Mouse (Mus musculus): ENCODE data around the gene Rnf187. TPM values are rescaled to one million over a fixed set of nuclear protein-coding genes. Genes with fewer than 3 reads are reported as not detected.

Rnf187 gene
- total RNA-seq, 2 experiments from 2014 or later: 445 to 469 TPM

DNA sequence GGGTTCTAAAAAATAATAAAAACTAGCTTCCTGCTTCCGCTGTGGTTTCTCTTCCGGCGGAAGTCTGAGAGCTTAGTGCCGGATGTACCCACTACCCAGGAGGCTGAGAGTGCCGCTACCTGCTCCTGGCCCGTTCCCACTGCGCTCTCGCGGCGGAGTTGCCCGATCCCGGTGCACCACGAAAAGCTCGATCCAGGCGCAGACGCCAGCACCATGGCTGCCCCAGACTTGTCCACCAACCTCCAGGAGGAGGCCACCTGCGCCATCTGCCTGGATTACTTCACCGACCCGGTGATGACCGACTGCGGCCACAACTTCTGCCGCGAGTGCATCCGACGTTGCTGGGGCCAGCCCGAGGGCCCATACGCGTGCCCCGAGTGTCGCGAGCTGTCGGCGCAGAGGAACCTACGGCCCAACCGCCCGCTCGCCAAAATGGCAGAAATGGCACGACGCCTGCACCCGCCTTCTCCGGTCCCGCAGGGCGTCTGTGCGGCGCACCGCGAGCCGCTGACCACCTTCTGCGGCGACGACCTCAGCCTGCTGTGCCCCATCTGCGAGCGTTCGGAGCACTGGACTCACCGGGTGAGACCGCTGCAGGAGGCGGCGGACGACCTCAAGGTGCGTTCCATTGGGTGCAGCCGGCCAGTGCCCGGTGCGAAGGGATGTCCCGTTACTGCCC lies 39.5 kb upstream of the Rnf187 start, which contains the start of gene Trim11:
Trim11 (plus strand) TSS at position 67 of the 679 bp plus-strand sequence.
- intact Hi-C loops (cut with DNase I): no loop called here
- no peak for TF ChIP-seq CTCF (IDR thresholded peaks at IDR 0.05)
- H3K4me3 ChIP-seq: peak within 1 kb of the TSS; percentile 74
- DNase-seq (ENCODE audit: extremely low spot score in 1 of 2, low spot score in 2 of 2): peak in 1 of 2 experiments; percentile 60
- H3K27ac ChIP-seq: peak within 1 kb of the TSS; percentile 89

DNA sequence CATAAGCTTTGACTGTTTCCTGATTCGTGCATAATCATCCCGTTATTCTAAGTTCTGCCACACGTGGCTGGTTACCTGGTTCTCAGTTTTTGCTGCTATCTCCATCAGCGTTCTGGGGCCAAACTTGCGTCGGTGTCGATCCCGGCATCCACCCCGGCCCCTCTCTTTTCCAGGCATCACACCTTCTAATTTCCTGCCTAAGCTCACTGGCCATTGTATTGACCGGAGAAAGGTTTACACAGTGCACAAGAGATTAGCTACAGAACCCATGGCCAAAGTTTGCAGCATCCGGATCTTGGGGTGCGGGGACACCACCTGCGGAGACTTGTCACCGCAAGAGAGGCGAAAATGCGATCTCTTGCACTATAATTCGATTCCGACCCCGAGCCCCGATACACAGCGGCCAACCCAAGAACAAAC lies 38.9 kb upstream of the Rnf187 start:
- TF ChIP-seq CTCF (IDR thresholded peaks at IDR 0.05): no peak
- intact Hi-C loops (cut with DNase I): no loop called here
- Histone ChIP-seq H3K4me3 (peak overlapping the region; percentile 74), H3K27ac (peak overlapping the region; percentile 89)
- no peak for DNase-seq (ENCODE audit: extremely low spot score in 1 of 2, low spot score in 2 of 2)

DNA sequence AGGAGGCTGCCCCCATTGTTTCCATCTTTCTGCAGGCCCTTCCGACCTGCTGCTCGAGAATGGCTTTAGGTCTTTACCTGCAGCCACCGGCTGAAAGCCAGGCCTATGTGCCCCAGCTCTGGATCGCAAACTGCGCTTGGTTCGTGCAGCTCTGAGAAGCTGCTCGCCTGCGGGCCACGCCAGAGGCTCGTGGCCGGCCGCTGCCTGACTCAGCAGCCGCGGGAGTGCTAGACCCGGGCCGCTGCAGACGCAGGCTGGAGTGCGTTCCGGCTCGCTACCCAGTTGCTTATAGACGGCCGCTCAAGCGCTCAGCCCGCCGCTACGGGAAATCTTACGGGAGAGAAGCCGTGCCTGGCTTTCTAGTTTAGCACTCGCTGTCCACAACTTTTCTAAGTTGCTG lies 38.4 kb upstream of the Rnf187 start:
- no peak for TF ChIP-seq CTCF (IDR thresholded peaks at IDR 0.05)
- intact Hi-C loops (cut with DNase I): no loop called here
- DNase-seq (ENCODE audit: extremely low spot score in 1 of 2, low spot score in 2 of 2): no peak
- H3K4me3 ChIP-seq: peak overlapping the region; percentile 74
- H3K27ac ChIP-seq: peak overlapping the region; percentile 89

DNA sequence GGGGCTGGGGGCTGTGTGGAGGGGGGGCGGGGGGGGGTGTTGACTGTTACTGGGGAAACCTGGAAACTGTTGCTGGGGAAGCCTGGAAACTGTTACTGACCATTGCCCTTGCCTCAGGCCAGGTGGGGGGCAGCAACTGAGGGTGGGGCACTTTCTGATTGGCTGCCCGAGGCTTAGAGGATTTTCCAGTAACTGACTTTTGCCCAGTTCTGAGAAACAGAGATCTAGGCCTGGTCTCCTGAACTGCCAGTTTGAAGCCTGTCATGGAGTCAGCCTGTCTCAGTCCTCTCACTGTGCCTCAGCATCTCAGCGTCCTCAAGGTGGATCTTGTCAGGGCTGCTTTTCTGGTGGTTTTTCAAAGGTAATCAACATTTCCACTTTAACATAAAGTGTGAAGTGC lies 35.7 kb upstream of the Rnf187 start:
- no peak for TF ChIP-seq CTCF (IDR thresholded peaks at IDR 0.05)
- intact Hi-C loops (cut with DNase I): loop anchor here (5.0 kb wide), 1 partner anchor 208 kb away; the partner anchor contains the start of gene Gjc2
- DNase-seq (ENCODE audit: extremely low spot score in 1 of 2, low spot score in 2 of 2): no peak
- no peak overlapping the region for H3K27ac ChIP-seq
- no peak overlapping the region for H3K4me3 ChIP-seq

DNA sequence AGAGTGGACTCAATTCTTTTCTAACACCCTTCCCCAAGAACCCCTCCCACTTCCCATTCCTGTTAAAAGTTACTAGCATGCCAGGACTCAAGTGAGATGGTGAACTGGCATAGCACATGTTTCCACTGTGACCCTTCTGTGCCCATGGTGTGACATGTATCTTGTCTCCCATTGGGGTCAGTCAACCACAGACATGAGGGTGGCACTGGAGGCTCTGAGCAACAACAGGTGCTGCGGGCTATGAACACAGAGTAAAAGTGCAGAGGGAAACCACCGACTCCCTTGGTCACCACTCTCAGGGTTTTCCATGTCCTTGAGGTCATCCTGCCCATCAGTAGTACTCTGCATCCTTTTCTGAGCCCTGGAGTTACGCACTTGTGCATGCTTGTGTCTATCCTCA lies 33.1 kb upstream of the Rnf187 start:
- no peak overlapping the region for H3K27ac ChIP-seq
- intact Hi-C loops (cut with DNase I): loop anchor here (5.0 kb wide), 1 partner anchor 211 kb away; the partner anchor contains the start of gene Gjc2
- no peak overlapping the region for H3K4me3 ChIP-seq
- TF ChIP-seq CTCF (IDR thresholded peaks at IDR 0.05): no peak
- no peak for DNase-seq (ENCODE audit: extremely low spot score in 1 of 2, low spot score in 2 of 2)

DNA sequence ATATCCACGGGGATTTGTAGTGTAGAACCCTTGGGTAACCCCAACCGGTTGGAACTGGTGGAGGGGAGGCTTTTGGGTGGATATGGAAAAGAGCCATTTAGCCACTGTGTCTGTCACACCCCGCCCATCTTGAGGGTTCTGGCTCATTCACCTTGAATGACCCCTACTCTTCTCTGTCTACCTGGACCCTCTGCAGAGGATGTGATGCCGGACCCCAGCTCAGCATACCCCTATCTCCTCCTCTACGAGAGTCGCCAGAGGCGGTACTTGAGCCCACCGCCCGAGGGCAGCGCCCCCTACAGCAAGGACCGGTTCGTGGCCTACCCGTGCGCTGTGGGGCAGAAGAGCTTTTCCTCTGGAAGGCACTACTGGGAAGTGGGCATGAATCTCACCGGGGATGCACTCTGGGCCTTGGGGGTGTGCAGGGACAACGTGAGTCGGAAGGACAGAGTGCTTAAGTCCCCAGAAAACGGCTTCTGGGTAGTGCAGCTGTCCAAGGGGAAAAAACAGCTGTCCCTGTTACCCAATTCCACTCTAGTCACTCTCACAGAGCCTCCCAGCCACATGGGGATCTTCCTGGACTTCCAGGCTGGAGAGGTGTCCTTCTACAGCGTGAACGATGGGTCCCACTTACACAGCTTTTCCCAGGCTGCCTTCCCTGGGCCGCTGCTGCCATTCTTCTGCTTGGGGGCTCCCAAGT lies 32.3 kb upstream of the Rnf187 start:
- Histone ChIP-seq H3K27ac (no peak overlapping the region), H3K4me3 (no peak overlapping the region)
- TF ChIP-seq CTCF (IDR thresholded peaks at IDR 0.05): peak; percentile 10; the same call in 1 of the 2 replicates
- no peak for DNase-seq (ENCODE audit: extremely low spot score in 1 of 2, low spot score in 2 of 2)
- intact Hi-C loops (cut with DNase I): loop anchor here (5.0 kb wide), 1 partner anchor 211 kb away; the partner anchor contains the start of gene Gjc2

DNA sequence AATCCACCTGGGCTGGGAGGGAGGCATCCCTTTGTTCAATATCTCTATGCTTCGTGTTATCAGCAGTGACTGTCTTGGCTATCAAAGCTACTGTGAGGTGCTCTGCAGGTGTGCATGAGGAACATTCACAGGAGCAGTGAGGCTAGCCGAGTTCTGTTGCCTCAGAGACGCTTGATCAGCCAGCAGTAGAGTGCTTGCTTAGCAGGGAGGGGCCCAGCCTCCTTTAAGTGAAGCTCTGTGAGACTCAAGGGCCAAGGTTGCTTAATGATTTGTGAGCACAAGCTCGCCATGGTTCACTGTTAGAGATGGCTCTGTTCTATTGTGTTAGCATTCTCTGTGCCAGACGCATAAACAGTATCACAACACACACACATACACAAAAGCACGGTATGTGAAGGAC lies 30.9 kb upstream of the Rnf187 start:
- H3K27ac ChIP-seq: no peak overlapping the region
- DNase-seq (ENCODE audit: extremely low spot score in 1 of 2, low spot score in 2 of 2): no peak
- no peak overlapping the region for H3K4me3 ChIP-seq
- TF ChIP-seq CTCF (IDR thresholded peaks at IDR 0.05): no peak
- intact Hi-C loops (cut with DNase I): loop anchor here (5.0 kb wide), 2 partner anchors 213 to 328 kb away; partner anchors contain the start of gene Gjc2

DNA sequence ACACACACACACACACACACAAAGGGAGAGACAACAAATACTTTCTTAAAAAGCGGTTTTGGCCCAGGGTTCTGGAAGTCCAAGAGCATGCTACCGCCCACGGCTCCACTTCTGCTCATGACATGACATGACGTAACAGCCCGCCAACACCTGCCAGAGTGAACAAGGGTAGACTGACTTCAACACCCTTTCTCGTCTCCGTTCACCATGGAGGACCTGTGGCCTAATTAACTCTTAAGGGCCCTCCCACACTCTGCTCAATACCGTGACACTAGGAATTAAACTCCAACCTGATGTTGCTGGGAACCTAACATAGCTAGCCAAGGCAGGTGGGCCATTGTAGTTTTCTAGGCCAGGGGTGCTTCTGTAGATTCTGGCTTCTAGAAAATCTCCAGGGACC lies 30.3 kb upstream of the Rnf187 start:
- Histone ChIP-seq H3K4me3 (no peak overlapping the region), H3K27ac (no peak overlapping the region)
- intact Hi-C loops (cut with DNase I): loop anchor here (5.0 kb wide), 1 partner anchor 328 kb away; no protein-coding TSS in a partner anchor
- no peak for TF ChIP-seq CTCF (IDR thresholded peaks at IDR 0.05)
- no peak for DNase-seq (ENCODE audit: extremely low spot score in 1 of 2, low spot score in 2 of 2)

DNA sequence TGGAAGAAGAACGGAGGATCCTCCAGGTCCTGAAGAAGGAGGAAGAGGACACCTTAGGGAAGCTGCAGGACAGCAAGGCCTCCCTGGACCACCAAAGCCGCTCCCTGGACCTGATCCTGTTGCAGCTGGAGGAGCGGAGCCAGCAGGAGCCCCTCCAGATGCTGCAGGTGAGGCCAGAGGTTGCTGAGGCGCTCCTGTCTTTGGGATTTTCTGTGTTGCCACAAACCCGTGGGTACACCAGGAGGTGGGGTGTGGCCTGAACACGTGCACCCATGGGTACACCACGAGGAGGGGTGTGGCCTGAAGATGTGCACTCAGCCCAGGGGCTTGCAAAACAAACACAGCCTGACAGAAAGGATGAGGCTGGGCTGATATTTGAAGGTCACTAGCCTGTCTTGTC lies 29.8 kb upstream of the Rnf187 start:
- intact Hi-C loops (cut with DNase I): loop anchor here (5.0 kb wide), 1 partner anchor 329 kb away; no protein-coding TSS in a partner anchor
- Histone ChIP-seq H3K4me3 (no peak overlapping the region), H3K27ac (no peak overlapping the region)
- TF ChIP-seq CTCF (IDR thresholded peaks at IDR 0.05): no peak
- DNase-seq (ENCODE audit: extremely low spot score in 1 of 2, low spot score in 2 of 2): no peak

DNA sequence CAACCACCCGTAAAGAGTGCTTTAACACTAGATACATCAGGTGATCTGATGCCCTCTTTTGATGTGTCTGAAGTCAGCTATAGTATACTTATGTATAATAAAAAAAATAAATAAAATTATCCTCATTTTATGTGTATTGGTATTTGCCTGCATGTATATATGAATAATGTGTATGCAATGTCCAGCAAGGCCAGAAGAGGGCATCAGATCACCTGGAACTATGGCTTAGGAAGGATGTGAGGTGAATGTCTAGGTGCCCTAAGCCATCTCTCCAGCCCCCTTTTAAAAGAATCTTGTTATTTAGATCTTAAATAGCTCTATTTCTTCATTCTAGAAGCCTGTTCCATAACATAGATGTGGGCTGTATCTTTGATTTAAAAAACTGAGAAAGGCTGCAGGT lies 28.6 kb upstream of the Rnf187 start:
- intact Hi-C loops (cut with DNase I): loop anchor here (5.0 kb wide), 1 partner anchor 330 kb away; no protein-coding TSS in a partner anchor
- no peak for DNase-seq (ENCODE audit: extremely low spot score in 1 of 2, low spot score in 2 of 2)
- Histone ChIP-seq H3K27ac (no peak overlapping the region), H3K4me3 (no peak overlapping the region)
- peak; percentile 60 for TF ChIP-seq CTCF (IDR thresholded peaks at IDR 0.05)

DNA sequence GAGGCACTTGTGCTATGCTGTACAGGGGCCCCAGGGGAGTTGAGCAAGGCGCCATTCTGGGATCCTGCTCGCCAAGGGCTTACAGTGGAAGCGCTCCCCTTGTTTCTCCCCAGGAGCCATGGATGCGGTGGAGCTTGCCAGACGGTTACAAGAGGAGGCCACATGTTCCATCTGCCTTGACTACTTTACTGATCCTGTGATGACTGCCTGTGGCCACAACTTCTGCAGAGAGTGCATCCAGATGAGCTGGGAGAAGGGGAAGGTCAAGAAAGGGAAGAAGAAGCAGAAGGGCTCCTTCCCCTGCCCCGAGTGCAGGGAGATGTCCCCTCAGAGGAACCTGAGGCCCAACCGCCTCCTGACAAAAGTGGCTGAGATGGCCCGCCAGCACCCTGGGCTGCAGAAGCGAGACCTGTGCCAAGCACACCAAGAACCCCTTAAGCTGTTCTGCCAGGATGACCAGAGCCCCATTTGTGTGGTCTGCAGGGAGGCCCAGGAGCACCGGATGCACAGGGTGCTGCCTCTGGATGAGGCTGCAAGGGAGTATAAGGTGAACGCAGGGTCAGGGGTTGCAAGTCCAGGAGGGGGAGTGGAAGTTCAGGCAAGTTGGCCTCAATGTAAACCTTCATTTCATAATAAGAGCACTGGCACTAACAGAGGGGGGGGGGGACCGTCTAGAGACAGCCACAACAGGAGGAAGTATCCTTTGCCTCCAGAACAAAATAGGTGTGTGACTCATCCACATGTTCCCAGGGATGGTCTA lies 26.5 kb upstream of the Rnf187 start:
- no peak overlapping the region for H3K27ac ChIP-seq
- H3K4me3 ChIP-seq: no peak overlapping the region
- intact Hi-C loops (cut with DNase I): loop anchor here (5.0 kb wide), 1 partner anchor 332 kb away; no protein-coding TSS in a partner anchor
- no peak for DNase-seq (ENCODE audit: extremely low spot score in 1 of 2, low spot score in 2 of 2)
- no peak for TF ChIP-seq CTCF (IDR thresholded peaks at IDR 0.05)

Measured in left cerebral cortex, adult 2 months (tissue).